Mouse (Mus musculus) hindbrain, postnatal 0 days (tissue): ENCODE data around the gene Arfgef3. TPM values are rescaled to one million over a fixed set of nuclear protein-coding genes. Genes with fewer than 3 reads are reported as not detected.

Experiments
- ATAC-seq: fragments of 200-750 bp; cut with Nextera tagmentation; 2 replicates; pipeline ENCODE4 v1.8.0; 2017; ENCODE audit warnings: mild to moderate bottlenecking, moderate TSS enrichment, moderate library complexity
- DNase-seq: peaks from one replicate; pipeline ENCODE4 v3.0.0-alpha.2; 2015; ENCODE audit warnings: low spot score
- H3K27ac ChIP-seq: fragments of 300-500 bp; sonication (generic); 2 replicates; pipeline ENCODE4 v1.5.1; 2014; ENCODE audit warnings: mild to moderate bottlenecking
- H3K27me3 ChIP-seq: fragments of 300-500 bp; sonication (generic); 2 replicates; pipeline ENCODE4 v1.6.1; 2014; ENCODE audit warnings: low read length, mixed read lengths; ENCODE audit not compliant: insufficient read depth
- H3K36me3 ChIP-seq: fragments of 300-500 bp; sonication (generic); 2 replicates; pipeline ENCODE4 v1.6.1; 2014; ENCODE audit warnings: low read length, mixed read lengths; ENCODE audit not compliant: insufficient read depth
- H3K4me1 ChIP-seq: fragments of 300-500 bp; sonication (generic); 2 replicates; pipeline ENCODE4 v1.6.1; 2014; ENCODE audit warnings: antibody characterized with exemption, low read length, mixed read lengths; ENCODE audit not compliant: insufficient read depth
- H3K4me2 ChIP-seq: fragments of 300-500 bp; sonication (generic); 2 replicates; pipeline ENCODE4 v1.6.1; 2014; ENCODE audit warnings: low read depth, mild to moderate bottlenecking, low read length, moderate library complexity, mixed read lengths
- H3K4me3 ChIP-seq: fragments of 300-500 bp; sonication (generic); 2 replicates; pipeline ENCODE4 v1.5.1; 2014; ENCODE audit warnings: low read length
- H3K9ac ChIP-seq: fragments of 300-500 bp; sonication (generic); replicated peaks from 2 replicates; pipeline ENCODE4 v1.6.1; 2014; ENCODE audit warnings: mild to moderate bottlenecking, low read length, moderate library complexity, mixed read lengths
- H3K9me3 ChIP-seq: fragments of 300-500 bp; sonication (generic); 2 replicates; pipeline ENCODE4 v1.6.1; 2016; ENCODE audit warnings: low read length, mixed read lengths
- CTCF ChIP-seq: IDR thresholded peaks from 2 replicates; pipeline ENCODE4 v1.5.1; 2016; ENCODE audit warnings: antibody characterized with exemption, control low read depth, low read depth
- WGBS: fragments of 180-500 bp; shearing (Covaris S2); extraction: QIAGEN DNeasy Blood & Tissue Kit; methylation state at CpG from one replicate; pipeline ENCODE4 v1.1.7; 2014; 5-methylcytosine and 5-hydroxymethylcytosine counted together
- polyA plus RNA-seq: library from polyadenylated mRNA; unstranded; fragments of >200 nt; fragmentation: Nextera tagmentation; extraction: Ambion mirVana; gene quantifications from 2 replicates; pipeline ENCODE4 v1.2.1, GENCODE M21; 2015
- total RNA-seq: library from RNA; depleted of rRNA; stranded (reverse); fragments of >200 nt; gene quantifications from 2 replicates; pipeline ENCODE4 v1.2.3, GENCODE M21; 2014

The Arfgef3 gene
- total and polyA plus RNA-seq, 2 experiments from 2014 or later = 5.6 to 39.0 TPM

- Histone ChIP-seq H3K27ac (no peak overlapping the region), H3K27me3 (no peaks in the 10 kb centered on the region), H3K36me3 (peaks cover 3% of the 10 kb centered on the region; the same call in 1 of the 2 replicates), H3K9me3 (no peaks in the 10 kb centered on the region), H3K9ac (no peak overlapping the region), H3K4me3 (no peak overlapping the region), H3K4me1 (no peaks in the 10 kb centered on the region), H3K4me2 (no peak overlapping the region)
- WGBS = 69% methylated on average over 1 of the region's 1 CpGs
- no peak for DNase-seq
- TF ChIP-seq CTCF = no peak
- no peak for ATAC-seq
Observed at GRCm38 (mm10) chr10:18661606-18662220, 82.0 kb downstream of the Arfgef3 start.

DNA sequence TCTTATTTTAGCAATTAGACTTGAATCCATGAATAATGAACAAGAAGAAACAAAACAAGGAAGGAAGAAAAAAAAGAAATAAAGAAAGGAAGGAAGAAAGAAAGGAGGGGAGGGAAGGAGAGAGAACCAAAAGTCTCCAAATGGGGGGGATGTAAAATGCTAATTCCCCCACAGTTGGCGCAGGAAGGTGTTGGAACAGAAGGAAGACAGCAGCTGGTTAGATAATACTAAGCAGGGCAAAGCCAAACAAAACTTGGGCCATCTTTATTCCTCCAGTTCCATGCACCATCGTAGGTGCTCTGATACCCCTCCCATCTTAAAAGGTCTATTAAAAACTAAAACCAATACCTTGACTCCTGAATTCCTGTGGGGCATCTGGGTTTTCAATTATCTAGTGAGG is 82.8 kb downstream of the Arfgef3 start:
- WGBS = 84% methylated on average over 2 of the region's 2 CpGs
- DNase-seq = no peak
- no peak for TF ChIP-seq CTCF
- H3K4me1 ChIP-seq = no peaks in the 10 kb centered on the region
- no peak overlapping the region for H3K27ac ChIP-seq
- H3K4me2 ChIP-seq = no peak overlapping the region
- peaks cover 5% of the 10 kb centered on the region; the same call in 1 of the 2 replicates for H3K36me3 ChIP-seq
- no peak overlapping the region for H3K9ac ChIP-seq
- H3K4me3 ChIP-seq = no peak overlapping the region
- no peaks in the 10 kb centered on the region for H3K9me3 ChIP-seq
- no peaks in the 10 kb centered on the region for H3K27me3 ChIP-seq
- ATAC-seq = no peak

- no peak for ATAC-seq
- no peaks in the 10 kb centered on the region for H3K4me1 ChIP-seq
- H3K27me3 ChIP-seq = no peaks in the 10 kb centered on the region
- H3K27ac ChIP-seq = no peak overlapping the region
- TF ChIP-seq CTCF = no peak
- no peak overlapping the region for H3K4me3 ChIP-seq
- no peak overlapping the region for H3K4me2 ChIP-seq
- peaks cover 8% of the 10 kb centered on the region; the same call in 1 of the 2 replicates for H3K36me3 ChIP-seq
- DNase-seq = no peak
- WGBS = 100% methylated on average over 1 of the region's 1 CpGs
- H3K9ac ChIP-seq = no peak overlapping the region
- H3K9me3 ChIP-seq = no peaks in the 10 kb centered on the region
Observed at GRCm38 (mm10) chr10:18657588-18657987, 86.2 kb downstream of the Arfgef3 start.

GRCm38 (mm10) chr10:18647069-18647468 is 96.7 kb downstream of the Arfgef3 start:
- Histone ChIP-seq H3K27me3 (no peaks in the 10 kb centered on the region), H3K4me2 (no peak overlapping the region), H3K9me3 (no peaks in the 10 kb centered on the region), H3K4me1 (no peaks in the 10 kb centered on the region), H3K27ac (no peak overlapping the region), H3K36me3 (peaks cover 6% of the 10 kb centered on the region; the same call in 1 of the 2 replicates), H3K9ac (no peak overlapping the region), H3K4me3 (no peak overlapping the region)
- ATAC-seq (no peak), DNase-seq (no peak)
- no peak for TF ChIP-seq CTCF
- 63% methylated on average over 1 of the region's 1 CpGs for WGBS

DNA sequence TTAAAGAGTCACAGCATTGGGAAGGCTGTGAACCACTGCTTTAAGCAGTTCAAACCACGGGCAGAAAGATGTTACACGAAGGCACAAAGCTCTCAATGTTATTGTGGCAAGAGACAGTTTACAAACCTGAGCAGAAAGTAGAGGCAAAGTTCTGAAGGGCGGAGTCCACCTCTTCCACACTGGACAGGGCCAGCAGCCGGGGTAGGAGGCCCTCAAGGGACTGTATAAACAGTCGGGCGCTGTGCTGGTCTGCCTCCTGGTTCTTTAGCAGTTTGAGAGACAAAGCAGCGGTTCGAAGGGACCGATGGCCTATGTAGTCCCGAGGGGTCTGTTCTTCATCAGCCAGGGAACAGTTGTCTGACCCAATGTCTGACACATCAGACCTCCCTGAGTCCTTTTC is 97.7 kb downstream of the Arfgef3 start:
- Histone ChIP-seq H3K27me3 (no peaks in the 10 kb centered on the region), H3K9ac (no peak overlapping the region), H3K27ac (no peak overlapping the region), H3K4me3 (no peak overlapping the region), H3K9me3 (no peaks in the 10 kb centered on the region), H3K4me2 (no peak overlapping the region), H3K36me3 (peaks cover 4% of the 10 kb centered on the region; the same call in 1 of the 2 replicates), H3K4me1 (no peaks in the 10 kb centered on the region)
- no peak for TF ChIP-seq CTCF
- DNase-seq (no peak), ATAC-seq (no peak)
- WGBS = 89% methylated on average over 10 of the region's 10 CpGs

DNA sequence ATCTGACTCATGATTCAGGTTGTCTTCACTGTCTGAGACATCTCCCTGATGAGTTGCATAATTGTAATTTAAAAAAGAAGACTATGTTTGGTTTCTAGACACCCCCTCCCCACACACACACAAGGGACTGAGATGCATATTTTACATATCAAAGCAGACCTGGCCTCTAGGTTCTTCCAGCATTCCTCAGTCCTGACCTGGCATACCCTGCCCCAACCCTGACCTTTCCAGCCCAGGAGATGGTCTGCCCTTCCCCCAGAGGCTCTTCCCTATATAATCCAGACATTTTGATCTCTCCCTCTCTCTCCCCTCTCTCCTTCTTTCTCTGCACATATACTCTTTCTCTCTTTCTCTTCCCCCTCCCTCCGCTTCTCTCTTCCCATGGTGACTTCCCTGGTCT is 99.4 kb downstream of the Arfgef3 start:
- no peak overlapping the region for H3K9ac ChIP-seq
- no peak overlapping the region for H3K4me3 ChIP-seq
- no peak for TF ChIP-seq CTCF
- WGBS = 100% methylated on average over 1 of the region's 1 CpGs
- H3K36me3 ChIP-seq = no peaks in the 10 kb centered on the region; the same call in 1 of the 2 replicates
- no peak overlapping the region for H3K27ac ChIP-seq
- no peak for ATAC-seq
- H3K9me3 ChIP-seq = no peaks in the 10 kb centered on the region
- H3K4me2 ChIP-seq = no peak overlapping the region
- H3K4me1 ChIP-seq = no peaks in the 10 kb centered on the region
- no peaks in the 10 kb centered on the region for H3K27me3 ChIP-seq
- no peak for DNase-seq

- Histone ChIP-seq H3K4me3 (no peak overlapping the region), H3K4me2 (no peak overlapping the region), H3K4me1 (no peaks in the 10 kb centered on the region), H3K9me3 (no peaks in the 10 kb centered on the region), H3K27me3 (no peaks in the 10 kb centered on the region), H3K27ac (no peak overlapping the region), H3K9ac (no peak overlapping the region), H3K36me3 (no peaks in the 10 kb centered on the region; the same call in 1 of the 2 replicates)
- TF ChIP-seq CTCF = no peak
- no peak for DNase-seq
- ATAC-seq = no peak
- WGBS = 77% methylated on average over 3 of the region's 3 CpGs
Observed at GRCm38 (mm10) chr10:18643506-18643905, 100.2 kb downstream of the Arfgef3 start.
